Mouse (Mus musculus) embryonic facial prominence, embryonic 11.5 days (tissue): ENCODE measurements around the gene Tnfrsf14. TPM values are rescaled to one million over a fixed set of nuclear protein-coding genes. Genes with fewer than 3 reads are reported as not detected.

Experiments
- ATAC-seq: fragments of 200-750 bp; cut with Nextera tagmentation; replicated peaks from 2 replicates; pipeline ENCODE4 v1.8.0; 2017; ENCODE audit warnings: low read depth; ENCODE audit not compliant: insufficient number of reproducible peaks, low FRiP score, low TSS enrichment
- DNase-seq: peaks from one replicate; pipeline ENCODE4 v3.0.0-alpha.2; 2015; ENCODE audit warnings: low spot score
- H3K27ac ChIP-seq: fragments of 300-500 bp; sonication (generic); replicated peaks from 2 replicates; pipeline ENCODE4 v1.5.1; 2014; ENCODE audit warnings: mild to moderate bottlenecking, low read depth, low read length, control low read depth
- H3K27me3 ChIP-seq: fragments of 300-500 bp; sonication (generic); 2 replicates; pipeline ENCODE4 v1.6.1; 2014; ENCODE audit warnings: mild to moderate bottlenecking, low read length, moderate library complexity, mixed read lengths; ENCODE audit not compliant: control insufficient read depth, insufficient read depth
- H3K36me3 ChIP-seq: fragments of 300-500 bp; sonication (generic); replicated peaks from 2 replicates; pipeline ENCODE4 v1.6.1; 2014; ENCODE audit warnings: low read depth, mild to moderate bottlenecking, low read length, moderate library complexity, mixed read lengths; ENCODE audit not compliant: control insufficient read depth, insufficient read depth
- H3K4me1 ChIP-seq: fragments of 300-500 bp; sonication (generic); 2 replicates; pipeline ENCODE4 v1.6.1; 2014; ENCODE audit warnings: low read length, mixed read lengths; ENCODE audit not compliant: control insufficient read depth, insufficient read depth
- H3K4me2 ChIP-seq: fragments of 300-500 bp; sonication (generic); 2 replicates; pipeline ENCODE4 v1.6.1; 2014; ENCODE audit warnings: low read depth, mild to moderate bottlenecking, control low read depth, low read length, moderate library complexity
- H3K4me3 ChIP-seq: fragments of 300-500 bp; sonication (generic); 2 replicates; pipeline ENCODE4 v1.5.1; 2014; ENCODE audit warnings: low read depth, low read length, control low read depth
- H3K9ac ChIP-seq: fragments of 300-500 bp; sonication (generic); replicated peaks from 2 replicates; pipeline ENCODE4 v1.6.1; 2014; ENCODE audit warnings: mild to moderate bottlenecking, control low read depth, low read length
- H3K9me3 ChIP-seq: fragments of 300-500 bp; sonication (generic); replicated peaks from 2 replicates; pipeline ENCODE4 v1.6.1; 2016; ENCODE audit warnings: mild to moderate bottlenecking, low read length, inconsistent platforms, mixed read lengths; ENCODE audit not compliant: control insufficient read depth
- WGBS: fragments of 180-500 bp; shearing (Covaris S2); extraction: QIAGEN DNeasy Blood & Tissue Kit; methylation state at CpG from one replicate; pipeline ENCODE4 v1.1.7; 2014; 5-methylcytosine and 5-hydroxymethylcytosine counted together
- polyA plus RNA-seq: library from polyadenylated mRNA; unstranded; fragments of >200 nt; fragmentation: Nextera tagmentation; extraction: Ambion mirVana; gene quantifications from 2 replicates; pipeline ENCODE4 v1.2.1, GENCODE M21; 2014

Tnfrsf14 gene
- polyA plus RNA-seq, 1 experiment from 2014 or later, result 0.35 TPM

DNA sequence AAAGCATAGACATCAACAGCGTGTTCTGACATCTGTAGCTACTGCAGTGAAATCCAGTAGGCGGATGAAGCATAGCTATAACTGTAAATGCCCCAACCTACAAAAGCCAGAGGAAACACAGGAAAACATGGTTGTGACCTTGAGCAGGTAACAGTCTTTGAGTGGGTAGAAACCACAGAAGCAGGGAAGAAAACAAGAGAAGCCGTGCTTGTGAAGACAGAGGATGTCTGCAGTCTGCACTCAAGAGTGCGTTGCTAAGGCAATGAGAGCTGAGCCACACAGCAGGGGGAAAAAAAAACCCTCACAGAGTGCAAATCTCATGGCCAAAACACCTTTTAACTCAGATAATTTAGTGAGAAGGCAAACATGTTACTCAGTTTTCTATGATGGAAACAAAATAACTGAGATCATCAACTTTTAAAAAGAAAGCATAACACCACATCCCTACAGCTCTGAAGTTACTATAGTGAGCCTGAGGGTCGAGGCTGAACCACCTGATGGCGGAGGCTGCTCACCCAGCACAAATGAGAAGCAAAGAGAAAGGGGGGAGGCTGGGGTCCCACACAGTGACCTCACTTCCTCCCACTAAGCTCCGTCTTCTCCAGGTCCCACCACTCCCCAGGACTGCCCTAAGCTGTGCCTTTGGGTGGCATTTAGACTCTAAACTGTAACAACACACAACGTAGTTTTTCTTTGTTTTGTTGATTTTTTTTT lies 8.3 kb upstream of the Tnfrsf14 start:
- Histone ChIP-seq H3K4me2 (no peak overlapping the region), H3K27ac (no peak overlapping the region), H3K36me3 (no peaks in the 10 kb centered on the region), H3K27me3 (no peaks in the 10 kb centered on the region), H3K9me3 (no peaks in the 10 kb centered on the region), H3K9ac (no peak overlapping the region), H3K4me3 (no peak overlapping the region), H3K4me1 (no peaks in the 10 kb centered on the region)
- WGBS, result 60% methylated on average over 8 of the region's 8 CpGs
- DNase-seq (no peak), ATAC-seq (no peak)

DNA sequence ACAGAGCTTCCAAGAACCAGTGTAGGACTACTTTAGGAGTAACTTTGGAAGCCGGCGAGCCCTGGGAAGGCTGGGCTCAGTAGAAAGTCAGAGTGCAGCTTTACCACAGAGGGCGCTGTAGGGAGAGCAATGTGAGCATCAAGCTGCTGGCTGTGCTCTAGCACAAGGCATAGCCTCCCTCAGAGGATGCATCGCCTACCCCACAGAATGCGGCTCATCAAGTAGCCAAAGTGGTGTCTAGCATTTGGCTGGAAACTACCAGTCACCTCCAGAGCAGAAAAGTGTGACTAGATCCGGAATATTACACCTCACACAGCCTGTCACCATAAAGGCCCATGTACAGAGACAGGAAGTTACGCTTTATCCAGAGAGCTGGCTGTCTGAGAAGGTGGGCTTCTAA lies 7.4 kb upstream of the Tnfrsf14 start:
- Histone ChIP-seq H3K36me3 (no peaks in the 10 kb centered on the region), H3K9ac (no peak overlapping the region), H3K4me2 (no peak overlapping the region), H3K27me3 (no peaks in the 10 kb centered on the region), H3K4me1 (no peaks in the 10 kb centered on the region), H3K9me3 (no peaks in the 10 kb centered on the region), H3K4me3 (no peak overlapping the region), H3K27ac (no peak overlapping the region)
- 74% methylated on average over 7 of the region's 7 CpGs for WGBS
- DNase-seq, result no peak
- ATAC-seq, result no peak

GRCm38 (mm10) chr4:154934800-154935199 lies 6.4 kb upstream of the Tnfrsf14 start:
- Histone ChIP-seq H3K4me2 (no peak overlapping the region), H3K36me3 (no peaks in the 10 kb centered on the region), H3K9ac (no peak overlapping the region), H3K4me3 (no peak overlapping the region), H3K9me3 (no peaks in the 10 kb centered on the region), H3K4me1 (no peaks in the 10 kb centered on the region), H3K27ac (no peak overlapping the region), H3K27me3 (no peaks in the 10 kb centered on the region)
- 88% methylated on average over 2 of the region's 2 CpGs for WGBS
- DNase-seq, result no peak
- ATAC-seq, result no peak

DNA sequence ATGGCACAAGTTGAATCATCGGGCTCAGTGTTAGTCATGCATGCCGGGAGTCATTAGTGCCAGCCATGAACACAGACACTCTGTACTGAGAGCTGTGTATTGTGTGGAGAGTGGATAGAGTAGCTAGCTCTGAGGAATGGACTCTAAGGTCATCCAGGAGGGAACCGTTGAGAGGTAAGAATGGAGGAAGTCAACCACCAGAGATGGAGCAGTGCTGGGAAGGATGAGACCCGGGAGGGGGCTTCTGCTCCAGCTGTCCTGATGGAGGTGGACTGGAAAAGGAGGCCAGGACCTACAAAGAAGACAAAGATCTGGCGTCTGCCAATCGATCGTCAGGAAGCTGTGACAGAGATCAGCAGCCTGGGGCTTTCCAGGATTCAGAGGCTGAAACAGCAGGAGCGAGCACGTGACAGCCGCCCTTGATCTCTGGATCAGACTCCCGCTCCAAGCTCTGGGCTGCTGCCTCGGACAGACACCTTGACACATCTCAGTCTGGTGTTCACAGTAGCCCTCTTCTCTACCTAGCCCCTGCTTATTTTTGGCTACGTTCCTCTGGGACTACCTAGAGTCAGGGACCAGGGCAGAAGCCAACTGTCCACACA lies 5.0 kb upstream of the Tnfrsf14 start:
- Histone ChIP-seq H3K4me2 (no peak overlapping the region), H3K9me3 (no peaks in the 10 kb centered on the region), H3K27me3 (no peaks in the 10 kb centered on the region), H3K4me1 (no peaks in the 10 kb centered on the region), H3K9ac (no peak overlapping the region), H3K36me3 (no peaks in the 10 kb centered on the region), H3K27ac (no peak overlapping the region), H3K4me3 (no peak overlapping the region)
- ATAC-seq (no peak), DNase-seq (no peak)
- 65% methylated on average over 13 of the region's 13 CpGs for WGBS

GRCm38 (mm10) chr4:154929088-154929660 lies 811 bp upstream of the Tnfrsf14 start:
- Histone ChIP-seq H3K4me3 (no peak overlapping the region), H3K9me3 (no peaks in the 10 kb centered on the region), H3K4me2 (no peak overlapping the region), H3K36me3 (no peaks in the 10 kb centered on the region), H3K27me3 (no peaks in the 10 kb centered on the region), H3K27ac (no peak overlapping the region), H3K9ac (no peak overlapping the region), H3K4me1 (no peaks in the 10 kb centered on the region)
- WGBS, result 81% methylated on average over 12 of the region's 12 CpGs
- ATAC-seq (no peak), DNase-seq (no peak)

- H3K36me3 ChIP-seq, result no peaks in the 10 kb centered on the region
- no peaks in the 10 kb centered on the region for H3K4me1 ChIP-seq
- H3K4me3 ChIP-seq, result no peak overlapping the region
- 38% methylated on average over 5 of the region's 5 CpGs for WGBS
- no peaks in the 10 kb centered on the region for H3K27me3 ChIP-seq
- H3K9ac ChIP-seq, result peak overlapping the region; percentile 4; the same call in 1 of the 2 replicates
- no peak overlapping the region for H3K4me2 ChIP-seq
- ATAC-seq (no peak), DNase-seq (peak; percentile 54)
- H3K27ac ChIP-seq, result peak overlapping the region; percentile 56; the same call in 1 of the 2 replicates
- H3K9me3 ChIP-seq, result no peaks in the 10 kb centered on the region
These were observed 445 bp downstream of the Tnfrsf14 start for GRCm38 (mm10) chr4:154927899-154928337.

GRCm38 (mm10) chr4:154926969-154927898 lies 1.1 kb downstream of the Tnfrsf14 start:
- 50% methylated on average over 9 of the region's 9 CpGs for WGBS
- Histone ChIP-seq H3K4me3 (no peak overlapping the region), H3K27ac (peak overlapping the region; percentile 56), H3K9ac (peak overlapping the region; percentile 9), H3K27me3 (no peaks in the 10 kb centered on the region), H3K4me1 (no peaks in the 10 kb centered on the region), H3K4me2 (no peak overlapping the region), H3K36me3 (no peaks in the 10 kb centered on the region), H3K9me3 (no peaks in the 10 kb centered on the region)
- ATAC-seq (no peak), DNase-seq (no peak)
